Mouse (Mus musculus): ENCODE measurements around the gene Klhl15.

GRCm38 (mm10) chrX:94234532-94235189 is at the start of gene Klhl15:
- TF ChIP-seq CTCF (IDR thresholded peaks at IDR 0.05; ENCODE audit: low read depth), result peak; percentile 38
- TF ChIP-seq EP300 (IDR thresholded peaks at IDR 0.05; ENCODE audit: low read depth), result no peak

Measured in liver, postnatal 0 days (tissue).